Mouse (Mus musculus) liver, embryonic 14.5 days (tissue): ENCODE measurements around the gene Tnrc18. TPM values are rescaled to one million over a fixed set of nuclear protein-coding genes. Genes with fewer than 3 reads are reported as not detected.

Experiments
- ATAC-seq: fragments of 200-750 bp; cut with Nextera tagmentation; 2 replicates; pipeline ENCODE4 v1.8.0; 2017; ENCODE audit warnings: moderate number of reproducible peaks, mild to moderate bottlenecking, moderate library complexity; ENCODE audit not compliant: insufficient read depth
- DNase-seq, 3 experiments: peaks; one replicate each; pipeline ENCODE4 v3.0.0-alpha.2; 2012 to 2013; ENCODE audit warnings: low read depth in 3 of 3, low spot score in 3 of 3
- H3K27ac ChIP-seq: fragments of 300-500 bp; sonication (generic); 2 replicates; pipeline ENCODE4 v1.5.1; 2014; ENCODE audit warnings: moderate library complexity, mild to moderate bottlenecking, control low read depth, inconsistent platforms
- H3K27me3 ChIP-seq: fragments of 300-500 bp; sonication (generic); 2 replicates; pipeline ENCODE4 v1.6.1; 2014; ENCODE audit warnings: mild to moderate bottlenecking, low read length, moderate library complexity; ENCODE audit not compliant: control insufficient read depth, insufficient read depth
- H3K36me3 ChIP-seq: fragments of 300-500 bp; sonication (generic); replicated peaks from 2 replicates; pipeline ENCODE4 v1.6.1; 2014; ENCODE audit warnings: low read depth; ENCODE audit not compliant: control insufficient read depth, insufficient read depth
- H3K4me1 ChIP-seq, 2 experiments: fragments of 200-500 bp in 1 of 2; fragments of 300-500 bp in 1 of 2; sonication (generic) in 1 of 2; replicated peaks; 2 replicates each; pipeline ENCODE4 v1.6.1; 2012 to 2014; ENCODE audit warnings: antibody characterized with exemption in 1 of 2, inconsistent platforms in 1 of 2, low read length in 1 of 2; ENCODE audit not compliant: control insufficient read depth in 2 of 2, insufficient read depth in 2 of 2
- H3K4me2 ChIP-seq: fragments of 300-500 bp; sonication (generic); 2 replicates; pipeline ENCODE4 v1.6.1; 2014; ENCODE audit warnings: low read depth, mild to moderate bottlenecking, control low read depth, moderate library complexity
- H3K4me3 ChIP-seq, 2 experiments: fragments of 200-500 bp in 1 of 2; fragments of 300-500 bp in 1 of 2; sonication (generic) in 1 of 2; 2 replicates each; pipeline ENCODE4 v1.5.1; 2012 to 2014; ENCODE audit warnings: low read depth in 2 of 2, low read length in 2 of 2, mild to moderate bottlenecking in 2 of 2, control low read depth in 1 of 2, inconsistent platforms in 1 of 2, moderate library complexity in 1 of 2; ENCODE audit not compliant: insufficient read depth in 1 of 2
- H3K9ac ChIP-seq: fragments of 300-500 bp; sonication (generic); replicated peaks from 2 replicates; pipeline ENCODE4 v1.6.1; 2014; ENCODE audit warnings: mild to moderate bottlenecking, control low read depth, moderate library complexity
- H3K9me3 ChIP-seq: fragments of 300-500 bp; sonication (generic); 2 replicates; pipeline ENCODE4 v1.6.1; 2016; ENCODE audit warnings: low read length, mixed read lengths; ENCODE audit not compliant: control insufficient read depth
- CTCF ChIP-seq: IDR thresholded peaks from 2 replicates; pipeline ENCODE4 v1.5.1; 2016; ENCODE audit warnings: antibody characterized with exemption, low read depth, control low read depth
- EP300 ChIP-seq: IDR thresholded peaks from 2 replicates; pipeline ENCODE4 v1.6.1; 2016; ENCODE audit warnings: antibody characterized with exemption, low read depth
- WGBS: fragments of 180-500 bp; shearing (Covaris S2); extraction: QIAGEN DNeasy Blood & Tissue Kit; methylation state at CpG from one replicate; pipeline ENCODE4 v1.1.7; 2014; ENCODE audit not compliant: insufficient replicate concordance; 5-methylcytosine and 5-hydroxymethylcytosine counted together
- polyA plus RNA-seq, 2 experiments: library from polyadenylated mRNA; depleted of rRNA in 1 of 2; stranded (reverse) in 1 of 2; unstranded in 1 of 2; fragments of >200 nt; fragmentation: Nextera tagmentation in 1 of 2; extraction: Ambion mirVana in 1 of 2; gene quantifications; 2 replicates each; pipeline versions ENCODE4 v1.2.1 to v1.2.3; 2012 to 2014

Gene Tnrc18
- polyA plus RNA-seq, 2 experiments: 2.3 to 2.9 TPM

DNA sequence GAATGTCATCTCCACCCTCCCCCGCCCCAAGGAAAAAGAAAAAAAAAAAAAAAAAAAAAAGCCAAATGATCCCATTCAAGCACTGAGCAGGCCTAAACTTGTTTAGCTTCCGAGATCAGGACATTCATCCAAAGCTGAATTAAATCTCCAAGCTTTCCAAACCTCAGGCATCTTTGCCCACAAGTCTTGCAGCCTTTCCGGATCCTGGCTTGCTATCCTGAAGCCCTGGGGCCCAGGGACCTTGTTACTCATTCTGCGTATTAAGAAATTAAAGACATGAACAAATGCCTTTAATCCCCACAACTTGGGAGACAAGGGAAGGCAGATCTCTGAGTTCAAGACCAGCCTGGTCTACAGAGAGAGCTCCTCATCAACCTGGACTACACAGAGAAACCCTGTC, 20.5 kb downstream of the Tnrc18 start:
- H3K27me3 ChIP-seq: no peaks in the 10 kb centered on the region
- DNase-seq (no peak), ATAC-seq (no peak)
- H3K9ac ChIP-seq: no peak overlapping the region
- H3K4me3 ChIP-seq: no peak overlapping the region
- H3K27ac ChIP-seq: no peak overlapping the region
- H3K4me2 ChIP-seq: no peak overlapping the region
- 81% methylated on average over 4 of the region's 4 CpGs for WGBS
- H3K4me1 ChIP-seq: peaks cover 29 to 31% of the 10 kb centered on the region in 2 experiments
- no peaks in the 10 kb centered on the region for H3K9me3 ChIP-seq
- no peaks in the 10 kb centered on the region for H3K36me3 ChIP-seq
- TF ChIP-seq EP300: no peak
- no peak for TF ChIP-seq CTCF

DNA sequence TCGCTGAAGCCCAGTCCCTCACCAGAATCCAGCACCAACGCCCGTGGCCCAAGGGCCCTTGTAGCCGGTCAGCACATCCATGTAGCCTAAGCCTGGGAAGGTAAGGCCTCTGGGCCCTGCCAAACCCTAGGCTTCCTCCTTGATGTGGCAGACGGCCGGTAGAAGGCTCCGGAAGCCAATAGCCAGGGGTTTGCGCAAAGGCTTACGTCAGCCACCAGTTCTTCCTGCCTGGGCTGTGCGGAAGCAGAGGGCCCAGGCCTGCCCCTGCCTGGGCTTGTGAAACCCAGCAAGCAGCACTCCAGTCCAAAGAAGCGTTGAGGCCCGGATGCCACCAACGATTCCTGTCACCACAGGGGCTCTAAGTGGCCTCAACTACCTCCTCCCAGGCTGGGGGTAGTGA, 22.9 kb downstream of the Tnrc18 start:
- 31% methylated on average over 13 of the region's 13 CpGs for WGBS
- no peaks in the 10 kb centered on the region for H3K9me3 ChIP-seq
- no peak overlapping the region for H3K27ac ChIP-seq
- H3K4me2 ChIP-seq: peak overlapping the region; percentile 44
- no peaks in the 10 kb centered on the region for H3K27me3 ChIP-seq
- no peaks in the 10 kb centered on the region for H3K36me3 ChIP-seq
- TF ChIP-seq EP300: no peak
- no peak for TF ChIP-seq CTCF
- H3K4me1 ChIP-seq: peaks cover 7 to 9% of the 10 kb centered on the region in 2 experiments
- ATAC-seq: peak; percentile 67
- peak overlapping the region; percentile 23 to 38 for H3K4me3 ChIP-seq
- H3K9ac ChIP-seq: peak overlapping the region; percentile 18; the same call in 1 of the 2 replicates
- peak in 2 of 3 experiments; percentile 31 to 33 for DNase-seq

DNA sequence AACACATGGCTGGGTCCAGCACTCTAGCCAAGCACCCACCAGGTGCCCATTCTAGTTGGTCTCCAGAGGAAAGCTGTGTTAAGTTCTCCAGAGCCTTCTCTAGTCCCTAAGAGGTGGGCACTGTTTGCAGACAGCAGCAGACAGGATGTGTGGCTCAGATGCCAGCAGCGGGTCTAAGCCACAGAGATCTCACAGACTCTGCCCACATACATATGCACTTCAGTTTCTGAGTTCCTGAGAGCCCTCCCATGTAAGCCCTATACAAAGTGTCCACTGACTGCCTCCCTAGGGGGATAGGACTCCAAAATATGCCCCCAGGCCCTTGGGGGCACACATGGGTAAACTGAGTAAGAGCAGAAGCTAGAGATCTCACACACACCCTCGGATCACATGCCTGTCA, 23.3 kb downstream of the Tnrc18 start:
- Histone ChIP-seq H3K27ac (no peak overlapping the region), H3K9me3 (no peaks in the 10 kb centered on the region), H3K4me1 (peaks cover 3 to 4% of the 10 kb centered on the region in 2 experiments; a peak in 3 of 4 replicates), H3K4me3 (peak overlapping the region; percentile 23 to 38), H3K27me3 (no peaks in the 10 kb centered on the region), H3K9ac (peak overlapping the region; percentile 18; the same call in 1 of the 2 replicates), H3K36me3 (no peaks in the 10 kb centered on the region; the same call in 1 of the 2 replicates), H3K4me2 (peak overlapping the region; percentile 44)
- TF ChIP-seq EP300 (no peak), CTCF (no peak)
- 17% methylated on average over 2 of the region's 2 CpGs for WGBS
- ATAC-seq (no peak), DNase-seq (no peak)

DNA sequence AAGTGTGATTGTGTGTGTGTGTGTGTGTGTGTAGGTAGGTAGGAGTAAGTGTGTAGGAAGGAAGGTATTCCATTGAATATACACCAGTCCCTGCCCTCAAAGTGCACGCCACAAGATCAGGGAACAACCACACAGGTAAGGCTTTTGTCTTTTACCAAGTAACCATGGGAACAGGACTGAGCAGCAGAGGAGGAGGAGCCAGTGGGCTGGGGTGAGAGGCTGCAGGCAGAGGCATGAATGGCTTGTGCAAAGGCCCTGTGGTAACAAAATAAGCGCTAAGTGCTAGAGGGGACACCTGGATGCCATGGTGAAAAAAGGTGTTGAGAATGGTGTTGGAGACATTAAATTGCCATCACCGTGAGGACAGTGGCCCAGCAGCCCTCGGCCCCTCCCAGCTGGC, 24.9 kb downstream of the Tnrc18 start:
- Histone ChIP-seq H3K27me3 (no peaks in the 10 kb centered on the region), H3K4me3 (no peak overlapping the region), H3K4me2 (no peak overlapping the region), H3K36me3 (peaks cover 3% of the 10 kb centered on the region), H3K27ac (no peak overlapping the region), H3K9ac (no peak overlapping the region), H3K9me3 (no peaks in the 10 kb centered on the region), H3K4me1 (peaks cover 0 to 2% of the 10 kb centered on the region in 2 experiments; a peak in 2 of 4 replicates)
- TF ChIP-seq CTCF (no peak), EP300 (no peak)
- ATAC-seq (no peak), DNase-seq (no peak)
- 75% methylated on average over 4 of the region's 4 CpGs for WGBS

DNA sequence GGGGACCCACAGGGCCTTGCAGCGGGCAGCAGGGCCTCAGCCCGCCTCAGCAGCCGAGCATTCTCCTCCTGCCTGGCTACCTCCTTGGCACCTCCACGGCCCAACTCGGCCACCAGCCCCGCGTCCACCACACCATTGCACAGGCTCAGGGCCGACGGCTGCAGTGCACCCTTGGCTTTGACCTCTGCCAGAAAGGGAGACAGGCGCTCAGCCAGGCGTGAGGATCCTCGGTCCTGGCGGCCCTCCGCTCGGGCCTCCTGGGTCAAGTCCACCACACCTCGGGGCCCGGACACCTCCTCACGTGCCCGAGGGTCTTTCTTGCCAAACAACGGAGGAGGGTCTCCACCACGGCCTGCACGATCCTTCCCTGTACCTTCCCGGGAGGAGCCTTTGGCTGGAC, 29.2 kb downstream of the Tnrc18 start:
- no peaks in the 10 kb centered on the region for H3K9me3 ChIP-seq
- no peaks in the 10 kb centered on the region; a peak in 2 of 4 replicates for H3K4me1 ChIP-seq
- no peak overlapping the region for H3K4me2 ChIP-seq
- no peak for TF ChIP-seq EP300
- TF ChIP-seq CTCF: no peak
- peaks cover 7% of the 10 kb centered on the region for H3K36me3 ChIP-seq
- H3K9ac ChIP-seq: no peak overlapping the region
- ATAC-seq (no peak), DNase-seq (no peak)
- no peak overlapping the region for H3K27ac ChIP-seq
- no peak overlapping the region for H3K4me3 ChIP-seq
- WGBS: 91% methylated on average over 19 of the region's 23 CpGs
- H3K27me3 ChIP-seq: no peaks in the 10 kb centered on the region
